ENCODE assay signal across 10 mouse cellular contexts in genomic region chr14:5812699-5813356, GRCm38 (mm10). TPM values are rescaled to one million over a fixed set of nuclear protein-coding genes. Genes with fewer than 3 reads are reported as not detected.
"Had no signal": no experiment of that assay in that cellular context is flagged by ENCODE, and none has a peak within 500 bp of the region (broad histone marks: within the 10 kb centered on the region; RNA-seq: fewer than 3 reads in every experiment).

No protein-coding gene starts in this region.

RNA-seq across cellular contexts. Expression of gene Gm3383, which starts 5.0 kb away (rescaled TPM):
- polyA plus RNA-seq: liver, embryonic 11.5 days; liver, embryonic 15.5 days; small intestine, adult 2 months had no signal

RNA-seq across cellular contexts. Expression of gene Gm3424, which starts 17.3 kb away (rescaled TPM):
- polyA plus RNA-seq: kidney, embryonic 14.5 days; limb, embryonic 10.5 days; limb, embryonic 14.5 days; liver, embryonic 11.5 days; liver, embryonic 15.5 days; lung, adult 2 months; midbrain, embryonic 14.5 days; small intestine, adult 2 months; stomach, embryonic 16.5 days; thymus, postnatal 0 days had no signal
